Mouse (Mus musculus): Measurements from ENCODE around the gene Map2k2.

Map2k2 gene

DNA sequence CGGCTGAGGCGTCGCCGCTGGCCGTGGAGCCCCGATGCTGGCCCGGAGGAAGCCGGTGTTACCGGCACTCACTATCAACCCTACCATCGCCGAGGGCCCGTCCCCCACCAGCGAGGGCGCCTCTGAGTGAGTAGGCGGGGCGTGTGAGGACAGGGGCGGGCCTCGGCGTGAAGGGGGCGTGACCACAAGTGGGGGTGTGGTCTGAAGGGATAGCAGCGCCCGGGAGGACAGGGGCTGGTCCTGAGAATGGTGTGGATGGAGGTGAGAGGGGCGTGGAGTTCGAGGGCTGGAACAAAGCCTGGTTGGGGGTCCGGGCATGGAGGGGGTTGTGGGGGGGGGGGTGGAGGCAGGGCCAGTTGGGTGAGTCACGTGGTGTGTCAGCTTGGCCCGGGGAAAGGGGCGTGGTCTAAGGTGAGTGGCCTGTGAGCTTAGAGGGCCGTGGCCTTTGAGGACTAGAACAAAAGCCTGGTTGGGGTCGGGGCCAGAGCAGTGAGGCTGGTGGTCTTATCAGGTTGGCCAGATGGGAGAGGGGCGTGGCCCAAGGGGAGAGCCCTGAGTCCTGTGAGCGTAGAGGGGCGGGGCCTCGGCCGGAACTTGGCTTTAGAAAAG is 502 bp downstream of the Map2k2 start:
- peak; percentile 90 for DNase-seq

DNA sequence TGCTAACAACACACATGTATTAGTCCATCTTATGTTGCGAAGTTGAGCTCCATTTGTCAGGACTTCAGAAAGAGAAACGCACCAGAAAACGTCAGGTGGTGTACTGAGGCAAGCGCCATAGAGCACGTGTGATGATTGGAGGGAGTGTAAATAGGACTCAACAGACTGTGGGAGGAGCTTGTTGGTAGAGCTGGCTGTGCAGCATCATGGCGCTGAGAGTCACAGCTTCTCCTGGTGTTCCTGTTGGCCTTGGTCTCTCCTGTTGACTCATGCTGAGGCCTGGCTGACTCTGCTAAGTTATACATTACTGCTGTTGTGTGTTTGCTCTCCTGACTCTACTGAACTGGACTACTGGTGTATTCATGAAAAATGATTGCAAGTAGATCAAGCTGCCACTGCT is 7.2 kb downstream of the Map2k2 start:
- no peak for DNase-seq

GRCm38 (mm10) chr10:81119625-81120024 is 13.9 kb downstream of the Map2k2 start:
- DNase-seq, result no peak

GRCm38 (mm10) chr10:81120650-81121049 is 14.9 kb downstream of the Map2k2 start:
- no peak for DNase-seq

- no peak for DNase-seq
These were observed 17.2 kb downstream of the Map2k2 start for GRCm38 (mm10) chr10:81122889-81123288.

- no peak for DNase-seq
These were observed 17.8 kb downstream of the Map2k2 start for GRCm38 (mm10) chr10:81123500-81123899.

DNA sequence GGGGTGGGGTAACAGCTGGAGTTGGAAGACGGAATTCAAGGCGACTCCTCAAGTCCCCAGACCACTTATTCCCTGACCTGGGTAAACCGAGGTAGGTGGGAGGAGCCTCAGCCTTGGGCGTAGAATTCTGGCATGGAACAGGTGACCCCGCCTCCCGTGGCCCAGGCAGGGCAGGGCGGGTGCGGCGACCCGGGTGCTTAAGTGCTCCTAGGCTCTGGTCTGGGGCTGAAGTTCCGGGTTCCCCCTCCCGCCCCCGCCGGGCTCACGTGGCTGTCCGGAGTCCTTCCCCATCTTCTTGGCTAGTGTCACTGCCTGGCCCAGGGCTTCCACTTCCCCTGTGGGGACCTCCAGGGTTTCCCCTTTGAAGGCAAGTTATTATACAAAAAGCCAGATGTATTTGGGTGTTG is 28.5 kb downstream of the Map2k2 start:
- peak; percentile 81 for DNase-seq

DNA sequence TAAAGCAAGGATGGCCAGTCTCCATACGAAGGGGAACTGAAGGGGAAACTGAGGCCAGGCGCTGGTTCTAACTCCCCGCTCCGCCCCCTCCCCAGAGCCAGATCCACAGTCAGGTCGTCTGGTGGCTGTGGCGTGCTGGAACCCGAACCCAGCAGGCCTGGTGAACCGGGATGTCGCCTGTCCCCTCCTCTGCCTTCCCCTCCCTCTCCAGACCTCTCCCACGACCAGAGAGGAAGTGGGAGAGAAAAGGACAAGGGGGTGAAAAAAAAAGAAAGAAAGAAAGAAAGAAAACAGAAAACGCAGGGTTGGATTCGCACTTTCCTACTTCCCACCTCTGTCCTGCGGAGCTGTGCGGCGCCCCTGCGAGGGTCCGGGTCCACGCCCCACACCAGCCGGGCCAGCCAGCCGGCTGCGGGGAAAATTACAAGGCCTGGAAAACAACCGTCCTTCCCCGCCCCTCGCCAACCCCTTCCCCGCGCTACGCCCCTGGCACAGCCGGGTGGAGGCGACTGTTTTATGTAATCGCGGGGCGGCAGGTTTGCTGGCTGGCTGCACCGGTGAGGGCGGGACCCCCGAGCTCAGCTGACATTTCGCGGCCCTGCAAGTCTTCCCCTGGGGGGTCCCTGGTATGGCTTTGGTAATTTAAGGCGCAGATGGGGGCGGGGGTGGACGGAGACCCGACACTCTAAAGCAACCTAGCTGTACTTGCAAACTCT is 29.4 kb downstream of the Map2k2 start, which contains the start of gene Zbtb7a:
Gene Zbtb7a (plus strand): TSS at position 255 of the 716 bp plus-strand sequence.
- peak; percentile 64 for DNase-seq

- DNase-seq, result peak; percentile 80
These were observed 30.4 kb downstream of the Map2k2 start for GRCm38 (mm10) chr10:81135831-81136705.

DNA sequence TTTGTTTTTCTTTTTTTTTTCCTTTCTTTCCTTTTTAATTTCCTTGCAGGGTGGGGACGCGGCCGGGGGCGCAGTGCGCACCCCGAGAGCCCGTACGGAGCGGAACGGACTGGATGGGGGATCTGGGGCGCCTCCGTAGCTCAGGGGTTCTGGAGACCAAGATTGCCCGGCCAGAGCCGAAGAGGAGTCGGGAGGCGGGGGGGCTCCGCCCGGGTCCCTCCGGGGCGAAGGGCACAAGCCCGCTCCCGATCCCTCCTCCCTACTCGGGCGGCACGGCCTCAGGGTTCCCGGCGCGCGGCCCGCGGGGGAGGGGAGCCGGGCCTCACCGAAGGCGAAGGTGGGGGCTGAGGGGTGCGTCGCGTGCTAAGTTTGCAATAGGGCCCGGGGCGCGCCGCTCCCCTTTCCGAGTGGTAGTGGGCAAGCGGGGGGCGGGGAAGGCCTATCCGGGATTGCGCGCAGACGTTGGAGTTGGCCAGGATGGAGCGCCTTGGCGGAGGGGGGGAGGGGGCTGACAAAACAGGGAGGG is 31.1 kb downstream of the Map2k2 start:
- DNase-seq, result peak; percentile 88

GRCm38 (mm10) chr10:81137252-81138130 is 31.8 kb downstream of the Map2k2 start:
- DNase-seq, result peak; percentile 99

DNA sequence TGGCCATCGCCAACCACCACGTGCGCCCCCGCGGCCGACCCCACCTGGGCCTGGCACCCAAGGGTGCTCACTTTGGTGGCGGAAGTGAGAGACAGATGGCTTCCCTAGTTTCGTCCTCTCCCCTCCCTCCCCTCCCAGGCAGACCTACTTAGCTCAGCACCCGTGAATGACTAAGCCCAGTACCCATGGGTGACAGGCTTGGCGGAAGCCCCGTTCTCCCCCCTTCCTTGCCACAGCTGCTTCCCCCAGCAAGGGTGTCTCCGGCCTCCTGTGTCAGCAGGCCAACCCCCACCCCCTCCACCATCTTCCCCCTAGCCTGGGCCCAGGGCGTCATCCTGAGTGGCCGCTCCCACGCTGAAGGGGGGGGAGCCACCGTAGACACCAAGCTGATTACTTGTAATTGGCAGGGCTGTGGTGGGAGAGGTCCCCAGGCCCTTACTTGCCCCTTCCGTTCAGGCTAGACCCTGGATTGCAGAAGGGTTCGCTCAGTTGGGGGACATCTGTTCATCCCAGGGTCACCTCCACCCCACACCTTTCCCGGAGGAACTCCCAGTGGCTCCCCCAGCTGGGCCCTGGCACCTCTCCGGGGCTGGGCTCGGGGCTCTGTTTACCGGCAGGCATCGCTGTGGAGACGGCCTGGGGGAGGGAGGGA is 32.5 kb downstream of the Map2k2 start:
- DNase-seq, result no peak

DNA sequence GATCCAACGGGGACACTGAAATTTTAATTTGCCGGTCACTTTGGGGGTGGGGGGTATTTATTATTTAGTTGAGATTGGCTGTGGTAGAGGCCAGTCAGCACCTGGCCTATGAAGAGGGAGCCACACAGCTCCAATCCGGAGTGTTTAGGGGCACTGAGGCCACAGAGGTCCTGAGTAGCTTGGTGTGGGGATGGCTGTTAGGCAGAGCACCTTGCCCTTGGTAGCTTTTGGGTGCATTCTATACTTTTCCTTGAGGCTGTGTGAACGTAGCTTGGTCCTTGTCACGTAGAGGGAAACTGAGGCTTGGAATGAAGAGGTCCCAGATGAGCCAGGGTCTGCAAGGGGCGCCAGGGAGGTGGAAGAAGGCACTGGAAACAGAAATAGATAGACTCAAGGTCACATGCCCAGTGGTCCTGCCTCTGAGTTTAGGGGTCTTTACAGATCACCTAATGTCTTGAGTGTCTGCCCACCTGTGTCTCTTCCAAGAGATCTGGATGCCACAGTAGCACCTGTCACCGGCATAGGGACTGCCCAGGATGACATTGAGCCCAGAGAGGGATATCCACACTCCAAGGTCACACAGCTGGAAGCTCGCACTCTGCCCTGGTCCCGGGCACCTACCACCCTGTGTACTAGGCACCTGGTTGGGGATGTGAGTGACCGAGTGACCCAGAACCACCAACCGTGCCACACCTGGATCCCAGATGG is 33.3 kb downstream of the Map2k2 start:
- DNase-seq, result no peak

DNA sequence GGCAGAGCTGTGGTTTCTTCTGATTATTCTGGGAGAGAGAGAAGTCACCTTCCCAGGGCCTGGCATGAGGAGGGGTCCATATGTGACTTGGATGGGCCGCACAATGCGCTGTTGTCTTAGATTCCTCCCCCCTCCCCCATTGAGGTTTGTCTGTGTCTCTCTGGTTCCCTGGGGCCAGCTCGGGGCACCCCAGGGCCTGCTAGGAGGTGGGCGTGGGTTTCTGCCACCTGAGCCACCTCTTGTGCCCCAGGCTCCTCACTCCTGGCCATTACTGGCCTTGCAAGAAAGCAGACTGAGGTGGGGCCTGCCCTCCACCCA is 33.8 kb downstream of the Map2k2 start:
- no peak for DNase-seq

DNA sequence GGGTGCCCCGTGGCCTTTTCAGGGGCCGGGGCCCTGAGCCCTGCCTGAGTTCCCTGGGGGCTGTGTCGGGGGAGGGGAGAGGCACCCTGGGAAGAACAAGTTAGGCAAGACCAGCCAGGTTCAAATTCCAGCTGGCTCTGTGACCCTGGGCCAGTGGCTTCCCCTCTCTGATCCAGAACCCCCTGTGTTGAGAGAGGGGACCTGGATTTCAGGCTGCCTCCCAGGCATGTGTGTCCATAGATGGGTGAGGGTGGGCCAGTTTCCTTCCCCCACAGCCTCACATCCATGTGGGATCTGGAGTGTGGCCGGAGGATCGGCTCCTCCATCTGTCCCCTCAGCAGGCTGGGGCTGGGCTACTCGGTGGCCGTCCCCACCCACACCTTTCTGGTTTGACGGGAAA is 34.3 kb downstream of the Map2k2 start:
- no peak for DNase-seq

DNA sequence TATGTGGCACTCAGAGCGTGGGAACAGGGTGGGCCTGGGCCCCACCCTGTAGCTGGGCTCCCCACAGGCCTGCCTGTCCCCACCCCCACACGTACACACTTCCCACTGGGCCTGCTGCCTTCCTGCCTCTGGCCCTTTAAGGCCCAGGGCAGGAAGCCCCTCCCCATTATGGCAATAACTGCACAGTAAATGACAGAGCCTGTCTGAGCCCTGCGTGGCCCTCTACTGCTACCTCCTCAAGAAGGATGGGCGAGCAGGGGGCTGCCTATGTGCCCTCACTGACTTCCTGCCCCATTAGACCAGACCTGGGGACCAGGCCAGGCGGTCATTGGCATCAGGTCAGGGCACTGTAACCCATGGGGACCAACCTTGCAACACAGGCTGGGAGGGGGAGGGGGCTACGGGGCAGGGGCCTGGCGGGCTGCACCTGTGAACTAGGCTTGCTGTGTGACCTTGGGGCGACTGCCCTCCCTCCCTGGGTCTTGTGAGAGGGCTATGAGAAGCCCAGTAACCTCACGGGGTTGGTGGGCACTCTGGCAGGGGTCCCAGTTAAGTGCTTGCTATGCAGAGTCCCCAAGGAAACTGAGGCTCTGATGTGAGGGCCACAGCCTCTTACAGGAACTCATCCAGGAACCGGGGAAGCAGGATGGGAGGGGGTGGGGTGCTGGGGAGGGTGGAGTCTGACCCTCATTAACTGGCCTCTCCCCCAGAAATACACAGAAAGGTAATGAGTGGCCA is 35.2 kb downstream of the Map2k2 start:
- DNase-seq, result no peak

GRCm38 (mm10) chr10:81141455-81142210 is 35.9 kb downstream of the Map2k2 start:
- no peak for DNase-seq

DNA sequence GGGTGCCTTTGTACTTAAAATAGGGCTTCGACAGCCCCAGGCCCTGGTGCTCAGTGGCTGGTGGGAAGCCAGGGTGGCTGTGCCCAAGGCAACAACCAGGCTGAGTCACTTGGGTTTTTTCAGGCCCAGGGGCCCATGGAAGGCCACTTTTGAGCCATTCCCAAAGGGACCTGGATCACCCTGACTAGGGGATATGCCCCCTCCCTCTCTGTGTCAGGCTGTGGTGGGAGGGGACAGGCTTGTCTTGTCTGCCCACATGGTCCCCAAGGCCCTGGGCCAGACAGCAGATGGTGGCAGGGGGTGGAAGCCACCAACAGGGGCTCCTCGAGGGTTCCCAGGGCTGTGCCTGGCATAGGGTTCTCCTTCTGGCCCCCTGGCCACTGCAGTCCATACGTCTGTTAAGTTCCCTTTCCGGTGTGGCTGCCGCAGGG is 36.9 kb downstream of the Map2k2 start:
- no peak for DNase-seq

GRCm38 (mm10) chr10:81143157-81143633 is 37.5 kb downstream of the Map2k2 start:
- DNase-seq, result no peak
